In genomic region chr11:69876867-69877266, GRCm38 (mm10) we compare ENCODE assay signal across 8 mouse cellular contexts. TPM values are rescaled to one million over a fixed set of nuclear protein-coding genes. Genes with fewer than 3 reads are reported as not detected.
DNase-seq lines count a peak whose midpoint lies in the region; ATAC-seq lines count a peak whose summit lies in the region.

No protein-coding gene starts in this region.

- peak overlapping the region; percentile 30; the same call in 1 of the 2 replicates for H3K4me2 ChIP-seq in hindbrain, embryonic 11.5 days (replicated peaks; ENCODE audit: low read depth, low read length)

- WGBS in hindbrain, embryonic 11.5 days = 3% methylated on average over 12 of the region's 12 CpGs

- no peaks in the 10 kb centered on the region for H3K27me3 ChIP-seq in hindbrain, embryonic 11.5 days (ENCODE audit: control insufficient read depth, insufficient read depth, low read length)

- no peaks in the 10 kb centered on the region; the same call in none of the 2 replicates for H3K4me1 ChIP-seq in hindbrain, embryonic 11.5 days (replicated peaks; ENCODE audit: control insufficient read depth, insufficient read depth, low read length)

- DNase-seq in MEL-GATA-1-ER (ENCODE audit: extremely low read depth, low read depth) = peak; percentile 72
- DNase-seq in cerebellum, adult 9-10 months = peak; percentile 78
- peak; percentile 88 for DNase-seq in hindbrain, embryonic 11.5 days (ENCODE audit: low spot score)
- DNase-seq in layer of hippocampus, postnatal 14 days (ENCODE audit: low spot score in 2 of 2) = peak; percentile 81 to 86
- peak; percentile 92 for DNase-seq in lung, postnatal 36 days
- peak; percentile 91 for DNase-seq in retina, postnatal 1 day
- peak; percentile 78 to 79 for DNase-seq in urinary bladder, adult 18-20 months (ENCODE audit: low spot score in 2 of 2)

- H3K9ac ChIP-seq in hindbrain, embryonic 11.5 days (ENCODE audit: low read depth, low read length) = no peak overlapping the region

- no peak overlapping the region for H3K4me3 ChIP-seq in hindbrain, embryonic 11.5 days (ENCODE audit: low read depth, low read length)

- no peaks in the 10 kb centered on the region for H3K9me3 ChIP-seq in hindbrain, embryonic 11.5 days (ENCODE audit: control insufficient read depth, low read length)

- ATAC-seq in frontal cortex, adult (ENCODE audit: low TSS enrichment) = peak; percentile 66; the same call in 1 of the 2 replicates
- peak; percentile 31; the same call in 1 of the 2 replicates for ATAC-seq in hindbrain, embryonic 11.5 days (ENCODE audit: low FRiP score)

- H3K27ac ChIP-seq in hindbrain, embryonic 11.5 days (ENCODE audit: low read depth, low read length) = no peak overlapping the region

- H3K36me3 ChIP-seq in hindbrain, embryonic 11.5 days (ENCODE audit: control insufficient read depth, insufficient read depth, low read length) = no peaks in the 10 kb centered on the region

RNA-seq across cellular contexts. Expression of gene Tmem95, which starts 1.0 kb away (rescaled TPM):
- polyA plus RNA-seq in hindbrain, embryonic 11.5 days (2014; fragmentation: Nextera tagmentation; extraction: Ambion mirVana) = not detected in 2 replicates
- not detected for total RNA-seq in layer of hippocampus, postnatal 14 days (2021)

RNA-seq across cellular contexts. Expression of gene Kctd11, which starts 4.3 kb away (rescaled TPM):
- polyA plus RNA-seq in hindbrain, embryonic 11.5 days (2014; fragmentation: Nextera tagmentation; extraction: Ambion mirVana) = 2.3 and 2.4 TPM in 2 replicates
- 1 to 10 TPM; 1.1 to 1.2 TPM for total RNA-seq in layer of hippocampus, postnatal 14 days (2021)

RNA-seq across cellular contexts. Expression of gene Tnk1, which starts 18.3 kb away (rescaled TPM):
- 0.52 TPM in 1 of 2 replicates, not detected in the other for polyA plus RNA-seq in hindbrain, embryonic 11.5 days (2014; fragmentation: Nextera tagmentation; extraction: Ambion mirVana)
- total RNA-seq in layer of hippocampus, postnatal 14 days (2021) = not detected

RNA-seq across cellular contexts. Expression of gene Acap1, which starts 18.5 kb away (rescaled TPM):
- polyA plus RNA-seq in hindbrain, embryonic 11.5 days (2014; fragmentation: Nextera tagmentation; extraction: Ambion mirVana) = 0.45 and 1.4 TPM in 2 replicates
- under 1 TPM in 1 of 2 experiments, not detected in 1; 0.30 TPM for total RNA-seq in layer of hippocampus, postnatal 14 days (2021)

RNA-seq across cellular contexts. Expression of gene 2810408A11Rik, which starts 23.9 kb away (rescaled TPM):
- polyA plus RNA-seq in hindbrain, embryonic 11.5 days (2014; fragmentation: Nextera tagmentation; extraction: Ambion mirVana) = 14.5 and 14.7 TPM in 2 replicates
- total RNA-seq in layer of hippocampus, postnatal 14 days (2021) = 1 to 10 TPM; 1.5 to 2.1 TPM
